Mouse (Mus musculus): ENCODE results near the gene Cdc42bpb. TPM values are rescaled to one million over a fixed set of nuclear protein-coding genes. Genes with fewer than 3 reads are reported as not detected.

Gene Cdc42bpb
- polyA plus RNA-seq, 1 experiment, result 250 TPM

- no peak for DNase-seq (ENCODE audit: low read depth)
- no peak for TF ChIP-seq POLR2A (IDR thresholded peaks at IDR 0.05; ENCODE audit: borderline replicate concordance, extremely low read depth, insufficient read depth, insufficient read length, poor library complexity, severe bottlenecking)
Observed at GRCm38 (mm10) chr12:111331573-111331972, 45.9 kb downstream of the Cdc42bpb start.

- TF ChIP-seq CTCF (IDR thresholded peaks at IDR 0.05; ENCODE audit: borderline replicate concordance, extremely low read depth, insufficient read depth, insufficient read length) (no peak), POLR2A (IDR thresholded peaks at IDR 0.05; ENCODE audit: borderline replicate concordance, extremely low read depth, insufficient read depth, insufficient read length, poor library complexity, severe bottlenecking) (no peak)
- DNase-seq (ENCODE audit: low read depth), result no peak
Observed at GRCm38 (mm10) chr12:111329281-111329680, 48.2 kb downstream of the Cdc42bpb start.

- no peak for DNase-seq (ENCODE audit: low read depth)
- TF ChIP-seq CTCF (IDR thresholded peaks at IDR 0.05; ENCODE audit: borderline replicate concordance, extremely low read depth, insufficient read depth, insufficient read length), result peak; percentile 21; the same call in 1 of the 2 replicates
- no peak for TF ChIP-seq POLR2A (IDR thresholded peaks at IDR 0.05; ENCODE audit: borderline replicate concordance, extremely low read depth, insufficient read depth, insufficient read length, poor library complexity, severe bottlenecking)
Observed at GRCm38 (mm10) chr12:111328360-111328759, 49.2 kb downstream of the Cdc42bpb start.

- no peak for TF ChIP-seq CTCF (IDR thresholded peaks at IDR 0.05; ENCODE audit: borderline replicate concordance, extremely low read depth, insufficient read depth, insufficient read length)
- TF ChIP-seq POLR2A (IDR thresholded peaks at IDR 0.05; ENCODE audit: borderline replicate concordance, extremely low read depth, insufficient read depth, insufficient read length, poor library complexity, severe bottlenecking), result no peak
- DNase-seq (ENCODE audit: low read depth), result no peak
Observed at GRCm38 (mm10) chr12:111325744-111326424, 51.6 kb downstream of the Cdc42bpb start.

- DNase-seq (ENCODE audit: low read depth), result no peak
- no peak for TF ChIP-seq POLR2A (IDR thresholded peaks at IDR 0.05; ENCODE audit: borderline replicate concordance, extremely low read depth, insufficient read depth, insufficient read length, poor library complexity, severe bottlenecking)
- TF ChIP-seq CTCF (IDR thresholded peaks at IDR 0.05; ENCODE audit: borderline replicate concordance, extremely low read depth, insufficient read depth, insufficient read length), result no peak
Observed at GRCm38 (mm10) chr12:111324949-111325348, 52.6 kb downstream of the Cdc42bpb start.

- no peak for DNase-seq (ENCODE audit: low read depth)
- TF ChIP-seq CTCF (IDR thresholded peaks at IDR 0.05; ENCODE audit: borderline replicate concordance, extremely low read depth, insufficient read depth, insufficient read length) (no peak), POLR2A (IDR thresholded peaks at IDR 0.05; ENCODE audit: borderline replicate concordance, extremely low read depth, insufficient read depth, insufficient read length, poor library complexity, severe bottlenecking) (no peak)
Observed at GRCm38 (mm10) chr12:111324536-111324935, 53.0 kb downstream of the Cdc42bpb start.

- no peak for DNase-seq (ENCODE audit: low read depth)
- TF ChIP-seq CTCF (IDR thresholded peaks at IDR 0.05; ENCODE audit: borderline replicate concordance, extremely low read depth, insufficient read depth, insufficient read length), result no peak
- TF ChIP-seq POLR2A (IDR thresholded peaks at IDR 0.05; ENCODE audit: borderline replicate concordance, extremely low read depth, insufficient read depth, insufficient read length, poor library complexity, severe bottlenecking), result no peak
Observed at GRCm38 (mm10) chr12:111323423-111323822, 54.1 kb downstream of the Cdc42bpb start.

- TF ChIP-seq POLR2A (IDR thresholded peaks at IDR 0.05; ENCODE audit: borderline replicate concordance, extremely low read depth, insufficient read depth, insufficient read length, poor library complexity, severe bottlenecking) (no peak), CTCF (IDR thresholded peaks at IDR 0.05; ENCODE audit: borderline replicate concordance, extremely low read depth, insufficient read depth, insufficient read length) (no peak)
- DNase-seq (ENCODE audit: low read depth), result peak; percentile 66
Observed at GRCm38 (mm10) chr12:111321832-111322231, 55.7 kb downstream of the Cdc42bpb start.

GRCm38 (mm10) chr12:111320549-111320948 is 57.0 kb downstream of the Cdc42bpb start:
- DNase-seq (ENCODE audit: low read depth), result peak; percentile 22
- TF ChIP-seq CTCF (IDR thresholded peaks at IDR 0.05; ENCODE audit: borderline replicate concordance, extremely low read depth, insufficient read depth, insufficient read length) (no peak), POLR2A (IDR thresholded peaks at IDR 0.05; ENCODE audit: borderline replicate concordance, extremely low read depth, insufficient read depth, insufficient read length, poor library complexity, severe bottlenecking) (no peak)

- no peak for DNase-seq (ENCODE audit: low read depth)
- TF ChIP-seq CTCF (IDR thresholded peaks at IDR 0.05; ENCODE audit: borderline replicate concordance, extremely low read depth, insufficient read depth, insufficient read length) (no peak), POLR2A (IDR thresholded peaks at IDR 0.05; ENCODE audit: borderline replicate concordance, extremely low read depth, insufficient read depth, insufficient read length, poor library complexity, severe bottlenecking) (no peak)
Observed at GRCm38 (mm10) chr12:111317694-111318093, 59.8 kb downstream of the Cdc42bpb start.

GRCm38 (mm10) chr12:111314273-111314672 is 63.2 kb downstream of the Cdc42bpb start:
- no peak for DNase-seq (ENCODE audit: low read depth)
- no peak for TF ChIP-seq CTCF (IDR thresholded peaks at IDR 0.05; ENCODE audit: borderline replicate concordance, extremely low read depth, insufficient read depth, insufficient read length)
- no peak for TF ChIP-seq POLR2A (IDR thresholded peaks at IDR 0.05; ENCODE audit: borderline replicate concordance, extremely low read depth, insufficient read depth, insufficient read length, poor library complexity, severe bottlenecking)

GRCm38 (mm10) chr12:111311775-111312174 is 65.7 kb downstream of the Cdc42bpb start:
- TF ChIP-seq POLR2A (IDR thresholded peaks at IDR 0.05; ENCODE audit: borderline replicate concordance, extremely low read depth, insufficient read depth, insufficient read length, poor library complexity, severe bottlenecking) (no peak), CTCF (IDR thresholded peaks at IDR 0.05; ENCODE audit: borderline replicate concordance, extremely low read depth, insufficient read depth, insufficient read length) (no peak)

More at GRCm38 (mm10) chr12:111311775-111312174, 65.7 kb downstream of the Cdc42bpb start:
- no peak for DNase-seq (ENCODE audit: low read depth)

Measured in brain, embryonic 14.5 days (tissue).